Comparison of ENCODE assay signal across 8 mouse cellular contexts in genomic region chr19:3389089-3389488, GRCm38 (mm10). TPM values are rescaled to one million over a fixed set of nuclear protein-coding genes. Genes with fewer than 3 reads are reported as not detected.
DNase-seq lines count a peak whose midpoint lies in the region; ATAC-seq and TF ChIP-seq lines count a peak whose summit lies in the region.

No protein-coding gene starts in this region.

- no peak for TF ChIP-seq POLR2A in CH12.LX (IDR thresholded peaks at IDR 0.05; ENCODE audit: low read depth, low read length)

- in situ Hi-C loops in CH12.LX (cut with MboI; ENCODE audit: low pct_ligation_motif_present, low pct_unique_long_range_greater_than_20kb, low sequenced_read_pairs) = no loop called here

- under 1% methylated on average over 43 of the region's 43 CpGs for WGBS in forebrain, embryonic 13.5 days
- under 1% methylated on average over 41 of the region's 43 CpGs for WGBS in liver, postnatal 0 days (ENCODE audit: insufficient replicate concordance)
- under 1% methylated on average over 40 of the region's 43 CpGs for WGBS in neural tube, embryonic 15.5 days

- H3K9ac ChIP-seq in CH12.LX (ENCODE audit: insufficient read depth, low read depth) = no peak overlapping the region
- peak overlapping the region; percentile 54 for H3K9ac ChIP-seq in forebrain, embryonic 13.5 days
- H3K9ac ChIP-seq in liver, postnatal 0 days (replicated peaks) = peak overlapping the region; percentile 59
- peak overlapping the region; percentile 55 for H3K9ac ChIP-seq in neural tube, embryonic 15.5 days (replicated peaks)

- TF ChIP-seq RAD21 in CH12.LX (IDR thresholded peaks at IDR 0.05; ENCODE audit: low read depth, low read length) = peak; percentile 62

- peak; percentile 76 for DNase-seq in CH12.LX (ENCODE audit: extremely low read depth)
- peak; percentile 93 to 94 for DNase-seq in heart, postnatal 10 days
- peak; percentile 86 for DNase-seq in layer of hippocampus, adult 11-12 months (ENCODE audit: low spot score)
- peak; percentile 91 for DNase-seq in liver, postnatal 0 days
- DNase-seq in testis, postnatal 10 days (ENCODE audit: low spot score) = peak; percentile 95

- peaks cover 3% of the 10 kb centered on the region for H3K27me3 ChIP-seq in CH12.LX (replicated peaks)
- no peaks in the 10 kb centered on the region for H3K27me3 ChIP-seq in forebrain, embryonic 13.5 days
- no peaks in the 10 kb centered on the region for H3K27me3 ChIP-seq in liver, postnatal 0 days (ENCODE audit: insufficient read depth, low read length)
- no peaks in the 10 kb centered on the region; the same call in 1 of the 2 replicates for H3K27me3 ChIP-seq in neural tube, embryonic 15.5 days (replicated peaks)

- peak overlapping the region; percentile 24; the same call in 1 of the 2 replicates for H3K4me2 ChIP-seq in CH12.LX (ENCODE audit: insufficient read depth, low read depth, poor library complexity, severe bottlenecking)
- peak overlapping the region; percentile 76 for H3K4me2 ChIP-seq in forebrain, embryonic 13.5 days
- H3K4me2 ChIP-seq in liver, postnatal 0 days (ENCODE audit: low read depth, low read length) = peak overlapping the region; percentile 86
- peak overlapping the region; percentile 94 for H3K4me2 ChIP-seq in neural tube, embryonic 15.5 days

- dilution Hi-C loops in CH12.LX (cut with MboI; ENCODE audit: extremely low pct_ligation_motif_present, extremely low pct_unique_long_range_greater_than_20kb, low sequenced_read_pairs) = no loop called here

- no peak overlapping the region for H3K27ac ChIP-seq in CH12.LX (ENCODE audit: insufficient read depth, low read depth)
- H3K27ac ChIP-seq in forebrain, embryonic 13.5 days = no peak overlapping the region
- peak overlapping the region; percentile 85 for H3K27ac ChIP-seq in liver, postnatal 0 days (ENCODE audit: low read depth)
- peak overlapping the region; percentile 71 for H3K27ac ChIP-seq in neural tube, embryonic 15.5 days (replicated peaks)

- peaks cover 3% of the 10 kb centered on the region in 2 experiments; a peak in 1 of 4 replicates for H3K4me1 ChIP-seq in CH12.LX (ENCODE audit: control insufficient read depth in 1 of 2, insufficient read depth in 2 of 2)
- no peaks in the 10 kb centered on the region for H3K4me1 ChIP-seq in forebrain, embryonic 13.5 days
- peaks cover 8% of the 10 kb centered on the region; the same call in 1 of the 2 replicates for H3K4me1 ChIP-seq in liver, postnatal 0 days (ENCODE audit: insufficient read depth)
- H3K4me1 ChIP-seq in neural tube, embryonic 15.5 days = peaks cover 10% of the 10 kb centered on the region

- peaks cover 6% of the 10 kb centered on the region for H3K9me3 ChIP-seq in CH12.LX (replicated peaks; ENCODE audit: low read length)
- H3K9me3 ChIP-seq in forebrain, embryonic 13.5 days (replicated peaks) = 0 out of 2 replicates have a peak, but pooled peaks cover 4% of the 10 kb centered on the region
- peaks cover 4% of the 10 kb centered on the region for H3K9me3 ChIP-seq in liver, postnatal 0 days (ENCODE audit: low read length)
- no peaks in the 10 kb centered on the region for H3K9me3 ChIP-seq in neural tube, embryonic 15.5 days (replicated peaks)

- TF ChIP-seq CTCF in CH12.LX (conservative IDR thresholded peaks at IDR 0.05 in 1 of 2, IDR thresholded peaks at IDR 0.05 in 1 of 2; ENCODE audit: low read depth in 2 of 2, low read length in 2 of 2) = peak in 1 of 2 experiments; percentile 70; a peak in 2 of 4 replicates
- TF ChIP-seq CTCF in liver, postnatal 0 days (IDR thresholded peaks at IDR 0.05; ENCODE audit: low read depth) = peak; percentile 91

- H3K4me3 ChIP-seq in CH12.LX (replicated peaks in 1 of 3; ENCODE audit: low read depth in 2 of 3, low read length in 2 of 3, poor library complexity in 1 of 3) = peak overlapping the region in 2 of 3 experiments; percentile 16 to 47
- peak overlapping the region; percentile 43 for H3K4me3 ChIP-seq in forebrain, embryonic 13.5 days
- H3K4me3 ChIP-seq in liver, postnatal 0 days (ENCODE audit: low read depth, low read length) = peak overlapping the region; percentile 48
- peak overlapping the region; percentile 56 for H3K4me3 ChIP-seq in neural tube, embryonic 15.5 days (replicated peaks)

- intact Hi-C loops in heart, postnatal 10 days (cut with DNase I) = loop anchor here (1.0 kb wide), 1 partner anchor 62 kb away; no protein-coding TSS in a partner anchor

- H3K36me3 ChIP-seq in CH12.LX (replicated peaks in 1 of 2; ENCODE audit: control insufficient read depth in 1 of 2, insufficient read depth in 1 of 2, low read length in 1 of 2) = no peaks in the 10 kb centered on the region
- H3K36me3 ChIP-seq in forebrain, embryonic 13.5 days (ENCODE audit: poor library complexity, severe bottlenecking) = peaks cover 3% of the 10 kb centered on the region; the same call in 1 of the 2 replicates
- peaks cover 19% of the 10 kb centered on the region for H3K36me3 ChIP-seq in liver, postnatal 0 days (replicated peaks; ENCODE audit: insufficient read depth, low read length)
- no peaks in the 10 kb centered on the region for H3K36me3 ChIP-seq in neural tube, embryonic 15.5 days

- TF ChIP-seq EP300 in CH12.LX (IDR thresholded peaks at IDR 0.05; ENCODE audit: low read length) = no peak
- no peak for TF ChIP-seq EP300 in liver, postnatal 0 days (IDR thresholded peaks at IDR 0.05; ENCODE audit: low read depth)

- H3K79me2 ChIP-seq in CH12.LX (replicated peaks; ENCODE audit: control insufficient read depth, extremely low read depth, insufficient read depth, poor library complexity, severe bottlenecking) = no peaks in the 10 kb centered on the region

- peak; percentile 31; the same call in 1 of the 2 replicates for ATAC-seq in cerebellum, adult (ENCODE audit: insufficient number of reproducible peaks, low FRiP score, low TSS enrichment)
- ATAC-seq in forebrain, embryonic 13.5 days = peak; percentile 97
- ATAC-seq in liver, postnatal 0 days = peak; percentile 86
- peak; percentile 94 for ATAC-seq in neural tube, embryonic 15.5 days (ENCODE audit: low FRiP score)

TF ChIP-seq in CH12.LX, 34 proteins besides CTCF, POLR2A, EP300 and RAD21:
- no peak for TF ChIP-seq JUND (conservative IDR thresholded peaks at IDR 0.05; ENCODE audit: low read depth, low read length)
- TF ChIP-seq ZNF384 (IDR thresholded peaks at IDR 0.05; ENCODE audit: low read depth, low read length) = no peak
- TF ChIP-seq MAZ (IDR thresholded peaks at IDR 0.05; ENCODE audit: low read depth, low read length) = no peak
- peak; percentile 31; the same call in 1 of the 2 replicates for TF ChIP-seq MXI1 (IDR thresholded peaks at IDR 0.05; ENCODE audit: low read depth, low read length)
- no peak for TF ChIP-seq POLR2AphosphoS2 (IDR thresholded peaks at IDR 0.05; ENCODE audit: low read depth, low read length)
- no peak for TF ChIP-seq USF2 (conservative IDR thresholded peaks at IDR 0.05; ENCODE audit: low read depth, low read length)
- TF ChIP-seq BHLHE40 (IDR thresholded peaks at IDR 0.05; ENCODE audit: low read depth, low read length) = peak; percentile 82
- no peak for TF ChIP-seq MYC (IDR thresholded peaks at IDR 0.05; ENCODE audit: low read depth, low read length)
- no peak for TF ChIP-seq SIN3A (IDR thresholded peaks at IDR 0.05; ENCODE audit: low read length)
- peak; percentile 48 for TF ChIP-seq SMC3 (IDR thresholded peaks at IDR 0.05; ENCODE audit: low read depth, low read length)
- peak; percentile 91 for TF ChIP-seq MAX (IDR thresholded peaks at IDR 0.05; ENCODE audit: low read length)

RNA-seq across cellular contexts. Expression of gene Tesmin, which starts 0.4 kb away (rescaled TPM):
- 0.08 TPM in 1 of 2 replicates, not detected in the other for total RNA-seq in CH12.LX (2012; rRNA removed)
- 0.19 and 0.32 TPM in 2 replicates for total RNA-seq in CH12.LX (2014; rRNA removed)
- 0.17 and 0.26 TPM in 2 replicates for polyA plus RNA-seq in CH12.LX (2012; ENCODE audit: insufficient read length, low read depth)
- polyA plus RNA-seq in forebrain, embryonic 13.5 days (2015; fragmentation: Nextera tagmentation; extraction: Ambion mirVana) = 0.21 and 0.30 TPM in 2 replicates
- total RNA-seq in heart, postnatal 10 days (2021) = 1 to 10 TPM; 3.1 to 4.3 TPM
- polyA plus RNA-seq in liver, postnatal 0 days (2015; fragmentation: Nextera tagmentation; extraction: Ambion mirVana) = 0.80 and 0.91 TPM in 2 replicates
- polyA plus RNA-seq in neural tube, embryonic 15.5 days (2015; fragmentation: Nextera tagmentation; extraction: Ambion mirVana) = 0.33 and 0.38 TPM in 2 replicates

RNA-seq across cellular contexts. Expression of gene Gal, which starts 25.3 kb away (rescaled TPM):
- not detected in 2 replicates for total RNA-seq in CH12.LX (2012; rRNA removed)
- total RNA-seq in CH12.LX (2014; rRNA removed) = not detected in 2 replicates
- polyA plus RNA-seq in CH12.LX (2012; ENCODE audit: insufficient read length, low read depth) = not detected in 2 replicates
- 2.4 and 2.8 TPM in 2 replicates for polyA plus RNA-seq in forebrain, embryonic 13.5 days (2015; fragmentation: Nextera tagmentation; extraction: Ambion mirVana)
- not detected for total RNA-seq in heart, postnatal 10 days (2021)
- 0.14 TPM in 1 of 2 replicates, not detected in the other for polyA plus RNA-seq in liver, postnatal 0 days (2015; fragmentation: Nextera tagmentation; extraction: Ambion mirVana)
- polyA plus RNA-seq in neural tube, embryonic 15.5 days (2015; fragmentation: Nextera tagmentation; extraction: Ambion mirVana) = 39.2 and 47.3 TPM in 2 replicates

Comparison
In these comparisons a context has a peak if more than half of its experiments do, and no peak if none do; other contexts are left out.
1. H3K27ac ChIP-seq: peak in liver, postnatal 0 days (single experiment) and neural tube, embryonic 15.5 days (single experiment); none in CH12.LX (single experiment) and forebrain, embryonic 13.5 days (single experiment).
2. H3K4me2 ChIP-seq: peak in every context shown above with its lines; median percentile 94 in neural tube, embryonic 15.5 days; 86 in liver, postnatal 0 days; 76 in forebrain, embryonic 13.5 days; 24 in CH12.LX.
3. ATAC-seq: peak in every context shown above with its lines; median percentile 97 in forebrain, embryonic 13.5 days; 94 in neural tube, embryonic 15.5 days; 86 in liver, postnatal 0 days; 31 in cerebellum, adult.
4. RNA of gene Gal, which starts 25.3 kb away (polyA plus RNA-seq): 39.2 to 47.3 TPM in neural tube, embryonic 15.5 days; 2.4 to 2.8 TPM in forebrain, embryonic 13.5 days, 0.14 TPM in liver, postnatal 0 days and not detected in CH12.LX; every median in the first group is over 10 times any median in the second.
5. Peak in every context shown above with its lines, with median percentiles within 50 percentile points of each other: DNase-seq and H3K4me3 ChIP-seq.